Mouse (Mus musculus) retina, postnatal 7 days (tissue): ENCODE data around the gene Iqcd.

Experiments
- DNase-seq: peaks from one replicate; pipeline ENCODE4 v3.0.0-alpha.2; 2012; ENCODE audit warnings: low read depth, low spot score

Gene Iqcd

DNA sequence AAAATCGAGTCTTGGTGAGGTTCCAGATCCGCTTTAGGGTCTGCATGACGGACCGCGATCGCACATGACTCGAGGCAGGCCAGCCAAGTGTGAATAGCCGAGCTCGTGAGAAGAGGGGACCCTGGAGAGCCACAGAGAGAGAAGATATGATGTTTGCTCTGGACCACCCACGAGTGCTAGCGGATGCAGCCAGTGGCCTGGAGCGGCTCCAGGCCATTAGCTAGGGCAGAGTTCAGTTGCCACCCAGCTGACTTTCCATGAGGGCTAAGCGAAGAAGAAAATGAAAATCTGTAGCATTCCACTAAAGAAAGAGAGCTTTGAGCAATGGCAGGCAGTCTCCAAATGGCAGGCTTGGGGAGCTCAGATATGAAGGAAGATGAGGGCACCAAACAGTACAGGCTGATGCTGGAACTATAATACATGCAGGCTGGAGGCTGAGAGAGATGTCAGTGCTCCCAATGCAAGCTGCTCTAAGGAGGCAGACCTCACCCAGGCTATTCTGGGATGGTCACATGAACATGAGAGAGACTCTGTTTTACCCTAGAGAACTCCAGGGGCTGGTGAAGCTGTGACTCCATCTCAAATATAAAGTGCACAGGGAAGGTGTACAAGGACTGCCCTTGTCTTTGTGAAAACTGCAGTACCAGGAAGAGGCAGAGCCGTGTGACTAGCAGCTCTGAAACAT lies 17.6 kb upstream of the Iqcd start:
- DNase-seq = no peak

DNA sequence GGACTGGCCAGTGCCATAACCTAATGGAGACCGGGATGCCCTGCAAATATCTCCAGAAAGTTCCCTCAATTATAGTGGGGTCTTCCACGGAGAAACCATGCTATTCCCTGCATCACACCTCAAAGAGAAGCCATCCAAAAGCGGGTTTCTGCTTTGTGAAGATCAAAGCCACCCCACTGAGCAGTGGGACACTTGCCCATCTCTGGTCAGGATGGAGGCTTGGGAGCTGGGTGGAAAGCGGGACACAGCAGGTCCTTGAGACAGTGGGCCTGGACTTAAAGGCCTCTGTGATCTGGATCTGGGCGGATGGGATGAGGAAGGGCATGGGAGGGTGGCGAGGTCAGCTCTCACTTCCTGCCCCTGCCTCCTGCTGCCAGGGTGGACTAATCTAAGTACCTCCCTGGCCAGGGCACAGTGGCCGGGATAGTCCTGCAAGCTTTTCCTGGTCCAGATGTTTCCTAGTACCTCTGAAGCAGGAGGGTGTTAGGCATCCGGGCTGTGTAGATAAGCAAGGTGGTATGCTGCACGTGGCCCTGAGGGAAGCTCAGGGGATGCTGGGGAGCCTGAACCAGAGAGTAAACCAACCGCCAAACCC lies 14.2 kb upstream of the Iqcd start:
- DNase-seq = no peak

DNA sequence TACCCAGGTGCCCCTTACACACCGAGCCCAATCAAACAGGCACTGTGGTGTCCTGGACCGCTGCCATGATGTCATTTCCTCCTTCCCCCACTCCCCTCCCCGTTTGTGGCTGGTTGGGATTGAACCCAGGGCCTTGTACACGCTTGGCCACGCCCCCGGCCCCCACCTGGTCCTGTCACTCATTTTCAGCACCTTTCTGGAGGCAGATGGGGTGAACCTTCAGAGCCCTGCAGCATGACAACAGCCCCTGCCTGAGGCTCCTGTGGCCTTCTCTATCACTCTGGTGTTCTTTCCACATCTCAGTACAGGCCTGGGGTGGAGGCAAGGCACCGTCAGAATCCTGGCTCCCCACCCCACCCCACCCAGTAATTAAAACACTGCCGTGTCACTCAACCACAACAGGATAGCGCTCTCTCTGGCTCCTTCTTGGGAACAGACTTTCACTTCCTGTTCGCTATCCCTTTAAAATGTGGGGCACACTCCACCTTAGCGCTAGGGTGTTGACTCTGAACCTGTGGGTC lies 12.0 kb upstream of the Iqcd start:
- no peak for DNase-seq

DNA sequence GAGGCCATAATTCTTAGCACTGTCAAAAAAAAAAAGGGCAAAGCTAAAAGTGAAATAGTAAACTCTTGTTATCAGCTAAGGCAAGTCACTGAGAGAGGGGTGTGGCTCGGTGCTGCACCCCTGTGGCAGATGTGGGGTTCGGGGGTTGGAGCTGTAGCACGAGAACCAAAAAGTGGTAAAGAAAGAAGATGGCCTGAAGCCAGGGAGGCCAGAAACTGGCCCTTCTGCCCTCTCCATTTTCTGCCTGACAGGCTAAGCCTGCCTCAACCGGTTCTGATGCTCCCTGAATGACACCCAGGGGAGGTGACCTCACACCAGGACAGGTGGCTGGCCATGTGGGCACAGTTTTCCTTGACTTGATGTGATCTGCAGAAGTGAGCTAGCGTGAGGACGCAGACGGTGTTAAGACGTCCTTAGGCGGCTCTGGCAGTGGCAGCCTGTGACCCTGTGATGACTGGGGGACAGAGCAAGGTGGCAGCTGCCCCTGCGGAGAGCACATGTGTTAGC lies 10.8 kb upstream of the Iqcd start:
- DNase-seq = no peak

DNA sequence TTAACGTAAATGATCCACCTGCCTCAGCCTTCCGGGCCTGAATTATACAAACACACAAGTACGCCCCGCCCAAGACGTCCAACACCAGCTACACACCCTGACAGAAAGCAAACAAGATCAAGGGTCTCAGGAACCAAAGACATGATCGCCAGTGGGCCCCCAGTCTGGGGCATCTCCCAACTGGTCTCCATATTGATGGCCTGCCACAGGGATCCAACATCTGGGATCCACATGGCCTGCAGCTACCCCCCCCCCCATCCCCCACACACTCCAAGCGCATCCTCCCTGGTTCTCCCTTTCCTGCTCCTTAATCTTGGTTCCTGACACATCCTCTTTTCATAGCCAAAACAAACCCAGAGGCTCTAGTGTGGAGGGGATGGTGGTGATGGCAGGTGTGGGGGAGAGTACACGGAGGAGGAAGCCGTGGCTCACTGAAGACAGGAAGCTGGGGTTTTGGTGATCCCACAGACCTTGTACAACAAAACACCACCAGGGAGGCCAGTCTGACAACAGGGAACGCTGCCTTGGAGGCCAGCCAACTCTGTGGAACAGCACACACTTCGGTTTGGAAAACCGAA lies 10.2 kb upstream of the Iqcd start:
- no peak for DNase-seq

DNA sequence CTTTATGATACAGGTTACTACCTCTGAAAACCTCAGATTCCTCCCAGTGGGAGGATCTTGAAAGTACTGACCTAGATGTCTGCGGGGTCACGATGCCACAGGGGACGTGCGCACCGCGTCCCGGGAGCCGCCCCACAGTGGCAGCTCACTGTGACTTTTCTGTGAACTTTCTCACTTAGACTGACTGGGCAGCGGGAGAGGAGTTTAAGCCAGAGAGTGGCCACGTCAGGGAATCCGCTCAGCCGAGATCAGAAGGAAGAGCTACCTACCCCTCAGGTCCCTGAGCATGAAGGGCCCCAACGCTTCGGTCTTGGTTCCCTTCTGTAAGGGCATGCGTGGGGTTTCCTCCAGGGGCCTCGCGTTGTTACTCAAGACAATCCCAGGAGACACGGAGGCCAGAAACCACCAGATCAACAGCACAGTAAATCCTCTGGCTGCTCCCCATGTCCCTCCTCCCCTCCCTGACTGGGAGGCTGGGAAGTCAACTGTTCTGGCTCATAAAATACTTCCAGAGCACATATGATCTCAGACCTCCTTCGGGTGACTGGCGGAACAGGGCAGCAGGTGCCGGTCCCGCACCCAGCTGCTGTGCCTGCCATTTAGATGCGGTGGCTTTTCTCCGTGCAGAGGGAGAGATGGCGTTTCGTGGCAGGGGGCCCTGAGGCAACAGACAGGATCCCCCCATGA lies 9.5 kb upstream of the Iqcd start:
- no peak for DNase-seq

DNA sequence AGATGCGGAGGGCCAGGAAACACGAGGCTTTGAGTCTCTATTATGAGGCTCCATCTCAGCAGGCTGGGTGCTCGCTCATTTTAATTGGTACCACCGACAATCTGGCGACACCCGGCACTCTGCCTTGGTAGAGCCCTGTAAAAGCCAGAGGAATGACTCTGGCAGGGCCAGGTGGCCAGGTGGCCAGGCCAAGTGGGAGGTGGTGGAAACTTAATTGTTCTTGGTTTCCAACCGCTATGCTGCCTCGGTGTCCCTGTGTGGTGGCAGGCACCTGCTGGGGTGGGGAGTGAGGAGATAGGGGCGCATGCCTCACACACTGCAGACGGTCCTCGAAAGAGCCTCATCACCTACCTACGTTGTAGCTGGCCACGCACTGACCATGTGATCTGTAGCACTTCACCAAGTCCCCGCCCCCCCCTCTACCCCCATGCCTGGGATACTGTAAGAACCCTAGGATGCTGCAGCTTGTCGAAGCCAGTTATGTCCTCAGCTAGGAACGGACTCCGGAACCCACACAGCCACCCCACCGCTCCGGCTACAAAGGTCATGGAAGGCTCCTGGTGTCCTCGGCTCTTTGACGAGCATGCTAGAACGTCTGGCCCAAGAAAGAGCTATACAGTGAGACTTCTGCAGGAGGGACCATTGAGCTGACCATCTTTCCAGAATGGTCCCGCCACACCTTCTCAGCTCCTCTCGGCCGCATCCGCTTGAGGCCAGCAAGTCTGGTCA lies 8.8 kb upstream of the Iqcd start:
- no peak for DNase-seq

DNA sequence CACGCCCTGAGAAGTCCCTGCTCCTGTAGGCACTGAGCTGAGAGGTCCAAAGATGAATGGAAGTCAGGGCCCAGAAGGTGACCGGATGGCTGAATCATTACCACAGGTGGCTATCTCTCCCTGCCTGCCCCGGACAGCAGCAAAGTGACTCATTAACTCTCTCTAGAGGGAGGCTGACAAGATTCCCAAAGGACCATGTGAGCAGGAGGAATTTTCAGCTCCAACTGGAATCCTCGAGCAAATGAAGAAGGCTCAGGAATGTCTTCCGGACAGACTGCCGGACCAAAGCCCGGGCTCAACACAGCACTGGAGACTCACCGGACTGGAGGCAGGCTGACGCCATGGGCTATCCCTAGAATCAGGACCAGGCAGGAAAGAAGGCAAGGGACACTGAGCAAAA lies 6.8 kb upstream of the Iqcd start:
- no peak for DNase-seq

DNA sequence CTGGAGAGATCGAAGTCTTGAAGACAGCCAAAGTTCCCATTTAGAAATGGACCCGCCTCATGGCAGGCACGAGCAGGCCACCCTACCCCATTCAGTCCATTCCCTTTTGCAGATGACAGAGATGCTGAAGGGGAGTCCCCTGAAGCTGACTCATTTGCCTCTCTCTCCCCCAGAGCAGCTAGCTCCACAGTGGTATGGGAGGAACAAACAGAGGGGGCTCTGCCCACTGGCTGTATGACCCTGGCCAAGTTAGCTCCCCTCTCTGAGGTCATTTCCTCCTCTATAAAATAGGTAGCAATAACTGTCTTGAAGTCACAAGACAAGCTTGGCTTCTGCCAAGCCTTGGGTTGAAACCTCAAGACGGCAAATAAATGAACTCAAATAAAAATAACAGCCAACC lies 5.3 kb upstream of the Iqcd start:
- no peak for DNase-seq

DNA sequence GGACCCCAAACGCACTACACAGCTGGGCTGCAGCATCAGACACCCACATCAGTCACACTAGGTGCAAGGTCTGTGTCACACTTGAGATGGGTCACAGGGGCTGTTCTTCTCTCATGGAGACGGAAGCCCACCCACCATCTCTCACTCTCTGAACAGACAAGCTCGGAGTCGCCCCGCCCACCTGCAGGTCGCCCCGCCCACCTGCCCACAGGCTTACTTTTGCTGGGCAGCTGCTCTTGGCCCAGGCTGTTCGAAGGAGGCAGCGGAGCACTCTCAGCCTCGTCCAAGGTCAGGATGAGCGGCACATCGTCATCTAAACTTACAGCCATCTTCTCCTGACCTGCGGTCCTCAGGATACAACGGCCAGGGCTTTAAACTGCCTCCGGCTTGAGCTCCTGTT lies 3.8 kb upstream of the Iqcd start:
- no peak for DNase-seq

DNA sequence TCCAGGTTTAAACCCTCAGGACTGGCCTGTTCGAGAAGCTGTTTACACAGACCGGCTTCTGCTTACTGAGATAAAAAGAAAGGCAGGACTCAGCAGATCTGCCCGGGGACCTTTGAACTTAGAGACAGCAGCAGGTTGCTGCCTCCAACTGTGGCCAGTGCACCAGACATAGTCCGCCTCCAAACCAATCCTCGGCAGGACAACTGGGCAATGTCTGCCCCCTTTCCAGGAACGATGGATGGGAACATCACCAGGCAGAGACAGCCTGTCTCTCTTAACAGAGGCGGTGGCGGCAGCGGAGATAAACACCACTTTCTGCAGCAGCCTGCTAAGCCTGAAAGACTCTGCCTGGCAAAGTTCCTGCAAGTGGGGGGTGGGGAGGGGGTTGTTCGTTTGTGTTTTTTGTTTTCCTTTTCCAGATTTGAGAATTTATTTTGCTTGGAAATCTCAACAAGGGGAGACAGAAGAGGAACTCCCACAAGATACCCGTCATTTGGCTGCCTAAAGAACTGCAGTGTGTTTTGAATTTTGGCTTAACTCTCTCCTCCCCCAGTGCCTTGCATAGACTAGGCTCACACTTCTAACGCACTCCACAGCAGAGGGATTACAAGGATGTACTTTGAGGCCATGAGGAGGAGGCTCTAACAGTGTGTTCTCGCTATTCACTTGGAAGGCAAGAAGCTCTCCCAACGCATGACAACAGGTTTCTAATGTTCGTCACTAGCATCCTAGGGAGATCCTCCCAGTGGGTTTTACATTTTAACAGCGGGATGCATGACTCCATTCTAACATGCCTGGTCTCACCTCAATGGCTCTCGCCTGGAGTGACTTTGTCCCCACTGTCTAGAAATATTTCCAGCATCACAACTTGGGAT lies 1.8 kb upstream of the Iqcd start:
- DNase-seq = no peak

DNA sequence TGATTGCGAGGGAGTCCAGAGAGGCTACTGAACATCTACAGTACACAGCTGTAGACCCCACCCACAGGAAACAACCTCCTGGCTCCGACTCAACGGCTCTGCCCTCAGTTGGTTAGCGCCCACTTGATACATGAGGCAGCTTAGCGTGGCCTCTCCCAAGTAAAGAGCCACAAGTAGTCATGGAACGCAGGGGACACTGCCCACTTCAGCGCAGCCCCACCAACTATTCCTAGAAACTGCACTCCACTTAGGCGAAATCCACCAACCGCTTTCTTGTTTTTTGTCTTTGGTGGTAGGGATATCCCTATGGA lies 1.2 kb upstream of the Iqcd start:
- DNase-seq = no peak

DNA sequence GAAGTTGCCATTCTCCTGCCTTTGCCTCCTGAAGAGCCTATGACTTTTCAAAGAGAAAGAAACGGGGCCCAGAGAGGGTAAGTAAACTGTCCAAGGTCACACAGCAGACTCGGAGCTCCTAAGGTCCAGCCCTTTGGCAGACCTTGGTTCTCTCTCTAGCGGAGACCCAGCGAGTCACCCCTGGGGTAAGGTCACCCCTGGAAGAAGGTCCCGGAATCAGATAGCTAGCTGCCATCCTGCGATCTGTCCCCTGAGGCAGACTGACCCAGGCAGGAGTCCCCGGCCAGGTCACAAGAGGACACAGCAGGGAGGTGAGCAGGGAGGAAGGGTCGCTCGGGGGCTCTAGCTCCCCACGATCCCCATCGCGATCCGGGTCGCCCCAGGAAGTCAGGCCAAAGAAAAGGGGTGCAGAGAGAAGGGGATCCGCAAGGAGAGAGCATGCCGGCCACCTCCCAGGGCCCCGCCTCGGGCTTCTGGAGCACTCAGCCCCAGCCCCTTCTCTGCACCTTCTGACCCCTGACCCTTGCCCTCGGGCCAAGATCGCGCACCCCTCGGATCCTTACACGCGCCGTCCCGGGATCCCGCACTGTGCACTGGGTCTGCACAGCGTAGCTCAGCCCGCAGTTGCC lies 762 bp upstream of the Iqcd start:
- no peak for DNase-seq

DNA sequence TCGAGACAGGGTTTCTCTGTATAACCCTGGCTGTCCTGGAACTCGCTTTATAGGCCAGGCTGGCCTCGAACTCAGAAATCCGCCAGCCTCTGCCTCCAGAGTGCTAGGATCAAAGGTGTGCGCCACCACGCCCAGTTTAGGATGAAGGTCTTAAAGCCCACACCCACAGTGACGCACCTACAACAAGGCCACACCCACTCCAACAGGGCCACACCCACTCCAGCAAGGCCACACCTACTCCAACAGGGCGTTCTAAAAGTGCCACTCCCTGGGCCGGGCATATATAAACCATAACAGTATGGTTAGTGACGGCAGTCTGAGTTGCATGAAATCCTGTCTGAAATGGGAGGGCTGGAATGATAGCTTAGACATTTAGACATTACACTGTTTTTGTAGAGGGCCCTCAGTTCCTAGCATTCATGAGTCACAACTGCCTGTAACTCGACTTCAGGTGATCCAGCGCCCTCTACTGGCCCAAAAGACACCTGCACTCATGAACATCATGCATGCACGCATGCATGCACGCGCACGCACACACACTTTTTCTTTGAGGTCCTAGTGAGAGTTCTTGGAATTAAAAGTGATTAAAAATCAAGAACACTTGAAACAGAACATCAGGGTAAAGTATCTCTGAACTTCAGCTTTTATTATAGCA lies 1.7 kb downstream of the Iqcd start:
- no peak for DNase-seq

DNA sequence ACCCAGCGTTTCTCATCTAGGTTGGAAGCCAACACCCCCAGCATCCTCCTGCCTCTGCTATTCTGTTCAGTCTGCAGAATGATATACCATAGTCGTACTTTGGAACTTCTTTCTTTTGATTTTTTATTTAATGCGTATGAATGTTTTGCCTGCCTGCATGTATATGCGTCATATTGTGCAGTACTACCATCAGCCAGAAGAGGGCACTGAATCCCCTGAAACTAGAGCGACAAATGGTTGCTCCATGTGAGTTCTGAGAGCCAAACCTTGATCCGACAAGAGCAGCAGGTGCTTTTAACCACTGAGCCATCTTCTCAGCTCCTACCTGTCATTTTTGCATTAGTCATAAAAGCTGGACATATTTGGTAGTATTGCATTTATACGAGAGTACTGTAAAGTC lies 3.3 kb downstream of the Iqcd start:
- no peak for DNase-seq

DNA sequence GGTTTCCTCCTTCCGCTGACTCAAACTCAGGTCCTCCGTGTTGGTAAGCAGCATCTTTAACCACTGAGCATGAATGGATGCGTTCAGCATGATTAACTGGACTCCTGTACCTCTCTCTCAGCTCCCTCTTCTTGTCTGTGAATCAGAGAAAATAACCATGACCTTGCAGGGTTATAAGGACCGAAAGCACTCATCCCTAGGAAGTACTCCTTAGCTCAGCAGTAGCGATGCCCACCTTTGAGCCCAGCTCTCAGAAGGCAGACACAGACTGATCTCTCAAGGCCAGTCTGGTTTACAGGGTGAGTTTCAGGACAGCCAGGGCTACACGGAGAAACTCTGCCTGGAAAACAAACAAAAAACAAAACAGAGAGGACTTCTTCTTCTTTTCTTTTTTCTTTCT lies 5.7 kb downstream of the Iqcd start:
- DNase-seq = no peak

DNA sequence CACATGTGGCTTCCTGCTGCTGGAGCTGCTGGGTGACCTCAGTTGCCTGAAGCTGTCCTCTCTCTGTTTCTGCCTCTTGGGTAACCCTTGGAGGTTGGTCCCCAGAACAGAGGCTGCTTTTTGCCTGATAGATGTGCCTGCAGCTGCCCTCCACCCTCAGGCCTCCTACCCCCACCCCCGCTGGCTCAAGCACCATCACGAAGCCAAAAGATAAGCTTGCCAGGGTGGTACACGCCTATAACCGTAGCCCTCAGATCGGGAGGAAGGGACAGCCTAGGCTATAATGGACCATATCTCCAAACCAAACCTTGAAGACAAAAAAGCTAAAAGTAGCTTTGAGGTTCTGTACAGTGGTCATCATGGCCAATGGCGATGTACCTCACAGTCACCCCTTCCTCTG lies 10.8 kb downstream of the Iqcd start:
- DNase-seq = no peak

DNA sequence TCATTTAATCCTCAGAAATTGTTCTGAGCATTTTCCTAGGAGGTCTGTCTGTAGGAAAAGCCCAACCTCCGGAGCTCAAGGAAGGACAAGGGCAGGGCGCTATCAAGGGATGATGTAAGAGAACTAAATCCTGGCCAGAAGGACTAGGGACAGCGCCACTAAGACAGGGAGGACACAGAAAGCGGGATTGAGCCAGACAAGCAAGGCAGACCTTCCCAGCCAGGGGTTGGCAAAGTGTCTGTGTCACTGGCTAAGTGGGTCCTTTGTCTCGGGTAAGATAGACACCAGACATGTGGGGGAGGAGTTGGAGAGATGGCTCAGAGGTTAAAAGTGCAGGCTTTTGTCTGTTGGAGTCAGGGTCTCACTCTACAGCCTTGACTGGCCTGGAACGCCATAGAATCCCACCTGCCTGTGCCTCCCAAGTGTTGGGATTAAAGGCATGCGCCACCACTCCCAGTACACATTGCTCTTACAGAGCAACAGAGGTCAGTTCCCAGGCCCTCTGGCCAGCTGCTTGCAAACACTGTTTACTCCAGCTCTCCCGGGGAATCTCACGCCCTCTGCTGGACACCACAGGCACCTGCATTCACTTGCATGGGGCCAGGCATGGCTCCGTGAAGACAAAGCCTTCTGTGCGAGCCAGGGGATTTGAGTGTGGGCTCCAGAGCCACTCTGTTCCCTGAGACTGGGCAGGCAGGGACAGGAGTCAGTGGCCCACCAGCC lies 12.3 kb downstream of the Iqcd start:
- DNase-seq = no peak

DNA sequence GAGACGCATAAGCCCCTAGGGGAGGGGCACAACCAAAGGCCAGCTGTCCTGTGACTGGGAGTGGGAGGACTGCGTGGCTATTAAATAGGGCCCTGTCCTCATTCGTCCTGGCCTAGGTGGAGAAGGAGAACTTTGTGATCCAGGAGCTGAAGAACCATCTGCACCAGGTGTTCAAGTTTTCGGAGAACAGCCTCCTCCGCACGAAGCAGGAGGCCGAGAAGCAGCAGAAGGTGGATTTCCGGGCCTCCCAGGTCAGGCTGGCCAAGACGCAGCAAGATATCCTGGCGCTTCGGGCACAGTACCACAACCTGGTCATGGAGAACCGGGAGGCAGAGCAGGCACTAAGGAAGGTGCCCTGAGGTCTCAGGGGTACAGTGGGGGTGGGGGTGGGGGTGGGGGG lies 13.4 kb downstream of the Iqcd start:
- DNase-seq = no peak
